Mouse (Mus musculus) CD4-positive helper T cell, adult 2 months (primary cell): Measurements from ENCODE around the gene Dcaf10.
"Not testable (repeated sequence)": the region's sequence is repeated elsewhere in the genome, so short reads cannot be mapped to it uniquely, and the experiment has no call there.

Source experiments
- DNase-seq: peaks from one replicate; pipeline ENCODE4 v3.0.0-alpha.2; 2012; ENCODE audit warnings: low read depth, missing footprints, low spot score

Dcaf10 gene

DNA sequence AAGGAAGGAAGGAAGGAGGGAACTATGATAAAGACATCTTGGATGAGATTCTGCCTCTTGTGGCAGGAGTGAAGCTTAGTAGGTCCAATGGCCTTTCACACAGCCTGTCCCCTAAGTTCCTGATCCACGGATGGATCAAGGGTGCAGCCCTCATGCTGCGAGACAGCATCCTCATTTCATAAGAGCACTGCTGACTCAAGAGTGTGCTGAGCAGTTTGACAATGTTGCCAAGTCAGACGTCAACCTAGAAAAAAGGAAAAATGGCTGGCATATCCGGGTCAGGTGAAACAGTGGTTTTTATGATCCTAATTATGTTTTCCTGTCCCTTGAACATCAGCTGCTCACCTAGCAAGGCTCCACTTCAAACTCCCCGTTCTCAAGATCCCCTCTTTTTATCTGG lies 51.8 kb downstream of the Dcaf10 start:
- no peak for DNase-seq

DNA sequence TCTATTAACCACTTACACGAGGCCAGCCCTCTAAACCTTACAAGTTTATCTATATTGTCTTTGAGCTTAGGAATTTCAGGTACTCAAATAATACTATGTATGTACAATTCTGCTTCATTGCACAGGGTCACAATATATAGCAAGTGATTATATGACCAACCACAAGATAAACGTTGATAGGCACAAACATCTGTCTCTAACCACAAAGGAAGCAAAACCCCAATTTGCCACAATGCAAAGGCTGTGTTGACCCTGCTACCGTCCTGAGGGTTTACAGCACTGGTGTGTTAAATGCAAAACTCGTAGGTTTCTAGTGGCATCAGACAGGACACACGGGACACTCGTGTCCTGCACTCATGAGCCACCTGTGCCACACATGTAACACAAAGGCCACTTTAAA lies 54.3 kb downstream of the Dcaf10 start:
- not testable (repeated sequence) for DNase-seq

DNA sequence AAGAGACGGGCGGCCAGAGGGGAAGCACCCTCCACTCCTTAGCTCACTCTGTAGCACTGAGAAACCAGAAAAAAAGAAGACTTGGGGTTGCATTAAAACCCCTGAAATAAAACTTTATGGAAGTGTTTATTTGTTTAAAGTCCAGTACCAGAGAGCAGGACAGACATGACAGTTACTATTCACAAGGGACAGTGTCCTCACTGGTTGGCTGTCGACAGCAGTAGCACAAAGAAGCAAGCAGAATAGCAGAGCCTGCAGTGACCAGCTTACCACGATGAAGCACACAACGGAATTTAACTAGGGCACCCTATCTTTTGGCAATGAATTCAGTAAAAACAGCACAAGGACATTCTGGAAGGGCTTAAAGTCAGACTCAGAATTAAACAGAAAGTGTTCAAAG lies 56.4 kb downstream of the Dcaf10 start:
- not testable (repeated sequence) for DNase-seq

DNA sequence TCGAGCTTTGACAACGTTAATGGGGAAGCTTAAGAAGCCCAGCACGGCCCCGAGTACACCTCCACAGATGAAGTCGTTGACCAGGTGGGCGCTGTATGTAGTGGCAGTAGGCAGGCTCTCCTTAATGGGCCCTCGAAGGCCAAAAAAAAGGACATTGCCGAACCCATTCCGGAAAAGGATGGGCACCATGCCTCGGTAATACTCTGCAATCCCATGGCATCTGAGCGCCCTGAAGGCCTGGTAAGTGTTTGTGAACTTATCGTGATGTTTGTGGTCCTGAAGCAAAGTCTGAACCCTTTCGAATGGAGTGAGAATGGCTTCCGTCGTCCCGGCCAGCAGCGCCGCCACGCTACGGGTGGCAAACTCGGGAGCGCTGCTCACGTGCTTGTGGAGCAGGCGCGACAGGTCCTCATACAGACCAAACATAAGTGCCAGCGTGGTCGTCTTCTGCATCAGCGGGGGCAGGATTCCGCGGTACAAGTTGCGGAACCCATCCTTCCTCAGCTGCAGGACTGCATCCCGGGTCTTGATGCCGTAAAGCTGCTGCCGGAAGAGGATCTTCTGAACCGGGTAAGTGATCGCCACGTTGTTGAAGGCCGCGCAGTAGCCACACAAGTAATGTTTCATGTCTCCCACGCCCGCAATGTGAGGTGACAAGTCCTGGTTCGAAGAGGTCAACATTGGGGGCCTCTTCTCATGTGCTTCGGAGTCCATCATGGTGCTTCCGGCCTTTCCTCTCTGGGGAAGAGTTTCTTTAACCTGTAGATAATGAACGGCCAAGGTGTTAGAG lies 57.7 kb downstream of the Dcaf10 start:
- no peak for DNase-seq

DNA sequence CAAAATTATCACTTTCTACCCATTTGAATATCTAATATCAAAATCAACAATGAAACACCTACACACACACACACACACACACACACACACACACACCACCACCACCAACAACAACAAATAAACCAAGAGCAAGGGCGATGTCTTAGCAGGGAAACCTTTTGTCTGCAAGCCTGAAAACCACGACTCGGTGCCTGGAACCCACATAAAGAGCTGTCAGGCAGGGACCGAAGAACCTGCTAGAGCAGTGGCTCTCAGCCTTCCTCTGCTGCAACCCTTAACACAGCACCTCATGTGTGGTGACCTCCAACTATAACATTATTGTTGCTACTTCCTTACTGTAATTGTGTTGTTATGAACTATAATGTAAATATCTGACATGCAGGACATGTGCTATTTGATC lies 60.4 kb downstream of the Dcaf10 start:
- DNase-seq = peak; percentile 58

DNA sequence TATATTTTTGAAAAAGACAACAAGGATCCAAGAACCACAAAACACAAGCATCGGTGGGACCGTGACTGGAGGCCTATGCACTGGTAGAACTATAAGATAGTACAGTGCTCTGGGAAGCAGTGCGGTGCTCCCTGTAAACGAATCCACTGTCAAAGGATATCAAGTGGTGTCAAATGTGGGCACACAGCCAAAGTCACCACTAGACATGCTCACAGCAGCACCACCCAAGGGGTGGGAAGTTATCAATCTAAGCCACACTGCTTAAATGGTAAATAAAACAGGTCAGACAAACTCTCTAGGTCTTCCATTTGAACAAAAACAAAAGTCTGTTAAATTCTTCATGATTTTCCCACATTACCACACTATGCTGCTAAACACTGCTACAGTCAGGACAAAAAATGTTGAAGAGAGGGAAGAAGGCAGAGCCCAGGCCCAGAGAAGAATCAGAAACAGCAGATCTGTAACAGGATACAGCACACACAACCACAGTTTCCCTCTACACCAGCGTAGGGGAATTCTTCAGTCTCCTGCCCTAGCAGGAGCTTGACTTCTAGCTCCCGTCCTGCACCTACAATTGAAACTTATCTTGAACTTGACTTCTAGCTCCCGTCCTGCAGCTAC lies 61.1 kb downstream of the Dcaf10 start:
- peak; percentile 39 for DNase-seq

GRCm38 (mm10) chr4:45403499-45403878 lies 61.6 kb downstream of the Dcaf10 start:
- peak; percentile 42 for DNase-seq

GRCm38 (mm10) chr4:45404086-45404485 lies 62.2 kb downstream of the Dcaf10 start:
- no peak for DNase-seq

DNA sequence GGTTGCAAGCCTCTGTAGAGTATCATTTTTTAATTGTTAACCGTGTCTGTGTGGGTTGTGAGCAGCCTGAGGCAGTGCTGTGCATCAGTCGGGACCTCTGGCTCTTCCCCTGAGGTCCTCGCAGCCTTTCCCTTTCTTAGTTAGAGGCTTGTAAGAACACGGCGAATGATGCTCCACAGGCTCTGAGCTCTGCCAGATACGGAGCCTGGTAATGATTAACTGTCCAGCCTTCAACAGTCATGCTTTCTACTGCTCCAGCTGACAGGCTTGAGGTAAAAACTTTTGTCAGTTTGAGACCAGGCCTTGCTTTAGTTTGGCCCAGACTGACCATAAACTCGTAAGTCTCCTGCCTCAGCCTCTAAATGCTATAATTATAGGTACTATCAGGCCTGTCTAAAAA lies 63.4 kb downstream of the Dcaf10 start:
- no peak for DNase-seq

- no peak for DNase-seq
Measured at GRCm38 (mm10) chr4:45406397-45406796, 64.5 kb downstream of the Dcaf10 start.

GRCm38 (mm10) chr4:45407001-45407702 lies 65.3 kb downstream of the Dcaf10 start:
- DNase-seq = no peak

- DNase-seq = peak; percentile 58
Measured at GRCm38 (mm10) chr4:45407703-45408334, 65.9 kb downstream of the Dcaf10 start.

GRCm38 (mm10) chr4:45408427-45409132 lies 66.7 kb downstream of the Dcaf10 start, which contains the start of gene Slc25a51:
Gene Slc25a51 (minus strand): TSS chr4:45408766.
- DNase-seq = peak; percentile 97

GRCm38 (mm10) chr4:45409270-45409669 lies 67.4 kb downstream of the Dcaf10 start:
- peak; percentile 88 for DNase-seq

- no peak for DNase-seq
Measured at GRCm38 (mm10) chr4:45411181-45411790, 69.4 kb downstream of the Dcaf10 start.

DNA sequence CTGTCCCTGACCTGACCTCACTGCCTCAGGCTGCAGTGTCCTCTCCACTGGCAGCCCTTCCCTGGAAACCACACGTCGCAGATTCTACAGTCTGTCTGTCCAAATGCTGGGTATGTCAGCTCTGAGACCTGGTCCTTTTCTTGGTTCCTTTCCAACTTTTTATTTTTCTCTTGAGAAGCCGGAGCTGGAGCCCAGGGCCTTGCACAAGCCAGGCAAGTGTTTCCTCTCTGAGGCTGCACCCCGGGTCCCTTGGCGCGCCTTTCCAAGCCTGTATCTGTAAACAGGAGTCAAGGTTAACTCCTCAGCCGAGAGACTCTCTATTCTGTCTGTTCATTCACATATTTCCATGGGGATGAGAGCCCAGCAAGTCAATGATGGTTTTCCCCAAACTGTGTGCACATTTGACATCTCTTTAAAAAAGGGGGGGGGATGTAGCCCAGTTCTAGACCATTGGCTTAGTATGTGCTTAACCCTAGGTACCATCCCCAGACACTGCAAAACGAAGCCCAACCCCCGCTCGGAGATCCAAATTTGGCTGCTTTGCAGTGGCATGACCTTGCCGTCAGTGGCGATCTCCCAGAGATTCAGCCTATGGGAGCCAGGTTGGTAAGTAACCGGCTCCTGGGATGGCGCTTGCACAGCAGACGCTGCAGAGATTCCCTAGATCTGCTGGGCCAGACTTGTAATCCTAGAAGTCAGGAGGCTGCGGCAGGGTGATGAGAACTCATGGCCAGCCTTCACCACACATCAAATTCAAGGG lies 70.7 kb downstream of the Dcaf10 start:
- no peak for DNase-seq

DNA sequence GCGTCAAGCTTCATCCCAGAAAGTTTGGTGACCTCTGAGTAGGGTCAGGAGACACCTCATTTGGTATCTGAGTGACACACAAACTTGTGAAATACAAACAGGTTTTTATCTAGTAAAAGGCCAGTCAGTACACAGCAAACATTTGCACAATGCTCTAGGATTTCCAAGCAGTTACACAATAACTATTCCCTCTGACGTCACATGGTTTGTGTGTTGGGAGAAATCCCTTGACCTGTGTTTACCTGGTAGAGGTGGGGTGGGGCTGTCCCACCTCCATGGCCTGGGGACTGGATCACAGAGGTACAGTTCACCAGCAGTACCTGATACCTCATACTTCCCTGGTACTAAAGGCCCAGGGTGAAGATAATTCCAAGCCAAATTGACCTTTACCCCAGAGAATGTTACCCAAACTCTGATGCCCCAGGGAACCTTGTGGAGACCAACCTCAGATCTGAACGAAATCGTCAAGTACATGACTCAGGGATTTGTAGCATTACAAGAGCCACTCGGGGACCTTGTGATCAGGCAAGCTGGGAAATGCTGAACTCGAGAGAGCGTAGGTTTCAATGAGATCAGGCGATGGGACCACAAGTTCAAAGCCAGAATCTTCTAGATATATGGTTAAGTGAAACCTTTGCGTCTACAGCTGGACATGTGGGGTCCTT lies 71.9 kb downstream of the Dcaf10 start:
- no peak for DNase-seq

- no peak for DNase-seq
Measured at GRCm38 (mm10) chr4:45416314-45416713, 74.4 kb downstream of the Dcaf10 start.

DNA sequence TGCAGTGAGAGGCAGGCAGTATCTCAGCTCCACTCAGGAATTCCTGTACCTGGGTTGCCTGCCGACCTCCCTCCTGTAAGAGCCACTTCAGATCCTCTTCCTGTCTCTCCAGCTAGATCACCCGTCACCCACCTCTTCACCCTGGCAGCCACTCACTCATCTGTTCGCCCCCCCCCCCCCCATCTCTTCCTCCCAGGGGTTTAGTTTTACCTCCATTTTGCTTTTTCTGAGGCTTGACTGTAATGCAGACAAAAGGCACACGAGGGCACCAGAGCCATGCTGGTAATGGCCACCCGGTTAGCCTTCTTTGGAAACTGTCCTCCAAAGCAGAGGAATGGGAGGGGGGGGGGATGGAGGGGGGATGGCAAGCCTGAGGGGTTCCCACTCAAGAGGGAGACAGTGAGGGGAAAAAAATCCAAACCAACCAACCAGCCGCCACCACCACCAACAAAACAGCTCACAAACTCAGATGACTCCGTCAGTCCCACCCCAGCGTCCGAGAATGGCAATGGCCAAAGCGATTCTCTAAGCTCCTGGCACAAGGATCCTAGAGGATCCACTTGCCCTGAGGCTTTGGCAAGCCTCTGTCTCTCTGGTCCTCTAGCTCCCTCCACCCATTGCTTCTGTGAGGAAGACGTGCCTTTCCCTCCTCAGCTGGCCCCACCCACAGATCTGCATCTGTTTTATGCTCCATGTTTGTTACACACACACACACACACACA lies 76.5 kb downstream of the Dcaf10 start:
- peak; percentile 66 for DNase-seq
